Mouse (Mus musculus): Measurements from ENCODE around the gene Tgfbr2. TPM values are rescaled to one million over a fixed set of nuclear protein-coding genes. Genes with fewer than 3 reads are reported as not detected.

Tgfbr2 gene
- not detected in 2 replicates for polyA plus RNA-seq (2012)

DNA sequence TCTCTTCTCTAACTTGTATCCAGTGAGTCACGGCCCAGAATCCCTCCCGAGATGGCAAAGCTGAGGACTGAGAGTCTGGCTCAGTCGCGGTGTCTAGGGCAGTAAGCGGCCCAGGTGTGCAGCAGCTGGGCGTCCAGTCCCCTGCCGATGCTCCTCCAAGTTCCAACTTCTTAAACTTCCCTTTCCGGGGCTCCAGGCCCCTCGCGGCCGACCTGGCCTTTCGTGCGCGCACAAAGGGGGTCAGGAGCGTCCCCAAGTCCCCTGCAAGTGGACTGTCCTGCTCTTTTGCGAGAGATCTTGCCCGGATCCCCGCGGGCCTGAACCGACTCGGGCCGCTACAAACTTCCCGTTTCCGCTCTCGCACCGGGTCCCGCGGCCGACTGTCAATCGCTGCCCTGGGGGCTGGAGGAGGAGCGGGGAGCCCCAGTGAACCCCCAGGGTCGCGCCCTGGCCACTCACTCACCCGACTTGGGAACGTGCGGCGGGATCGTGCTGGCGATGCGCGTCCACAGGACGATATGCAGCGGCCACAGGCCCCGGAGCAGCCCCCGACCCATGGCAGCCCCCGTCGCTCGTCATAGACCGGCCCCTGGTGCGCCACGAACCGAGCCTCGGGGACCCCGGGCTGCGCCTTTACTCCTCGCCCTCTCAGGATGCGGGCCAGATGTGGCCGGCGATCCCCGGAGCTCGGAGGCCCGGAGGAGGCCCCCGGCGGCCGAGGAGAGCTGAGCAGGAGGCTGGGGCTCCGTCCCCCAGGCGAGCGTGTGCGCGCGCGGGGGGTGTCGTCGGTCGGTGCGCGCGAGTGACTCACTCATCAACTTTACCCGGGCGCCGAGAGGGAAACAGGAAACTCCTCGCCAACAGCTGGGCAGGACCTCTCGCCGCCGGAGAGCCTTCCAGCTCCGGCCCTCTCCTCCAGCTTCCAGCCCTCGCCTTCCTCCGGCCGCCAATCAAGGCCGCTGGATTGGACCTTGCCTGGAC is at the start of gene Tgfbr2:
TSS of gene Tgfbr2 (minus strand) at position 880 of the 981 bp plus-strand sequence.
- TF ChIP-seq GATA1 (IDR thresholded peaks at IDR 0.05; ENCODE audit: low read length): no peak

DNA sequence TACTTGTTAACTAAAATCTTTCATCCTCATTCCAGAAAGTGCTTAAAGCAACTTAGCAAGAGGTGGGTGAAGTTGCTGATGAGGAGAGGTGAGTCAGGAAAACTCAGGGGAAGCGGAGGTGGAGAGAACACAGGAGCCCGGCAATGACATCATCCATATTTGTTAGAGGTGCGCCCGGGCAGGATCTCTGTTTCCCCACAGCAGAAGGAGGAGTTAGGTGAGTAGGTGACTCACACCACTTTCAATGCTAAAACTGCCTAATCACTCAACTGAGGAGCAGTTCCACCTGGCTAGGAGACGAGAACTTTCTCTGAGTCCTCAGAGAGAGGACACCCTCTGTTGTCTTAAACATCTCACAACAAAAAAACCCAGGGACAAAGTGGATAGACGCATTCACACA is 48.2 kb upstream of the Tgfbr2 start:
- TF ChIP-seq GATA1 (IDR thresholded peaks at IDR 0.05; ENCODE audit: low read length): no peak

DNA sequence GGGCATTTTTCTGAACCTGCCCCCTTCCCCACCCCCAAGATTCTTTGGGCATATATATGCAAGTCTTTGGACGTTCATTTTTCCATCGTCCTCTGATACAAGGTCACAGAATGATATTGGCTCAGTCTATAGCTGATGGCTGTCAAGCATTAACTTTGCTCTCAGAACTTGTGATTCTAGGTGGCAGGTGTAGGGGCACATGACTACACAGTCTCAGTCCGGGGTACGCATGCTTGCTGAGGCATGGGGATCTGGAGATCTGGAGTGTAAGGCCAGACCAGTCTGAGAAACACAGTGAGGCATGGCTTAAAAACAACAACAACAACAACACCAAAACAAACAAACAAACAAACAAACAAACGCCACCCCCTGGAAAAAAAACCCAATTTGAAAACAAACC is 47.5 kb upstream of the Tgfbr2 start:
- no peak for TF ChIP-seq GATA1 (IDR thresholded peaks at IDR 0.05; ENCODE audit: low read length)

DNA sequence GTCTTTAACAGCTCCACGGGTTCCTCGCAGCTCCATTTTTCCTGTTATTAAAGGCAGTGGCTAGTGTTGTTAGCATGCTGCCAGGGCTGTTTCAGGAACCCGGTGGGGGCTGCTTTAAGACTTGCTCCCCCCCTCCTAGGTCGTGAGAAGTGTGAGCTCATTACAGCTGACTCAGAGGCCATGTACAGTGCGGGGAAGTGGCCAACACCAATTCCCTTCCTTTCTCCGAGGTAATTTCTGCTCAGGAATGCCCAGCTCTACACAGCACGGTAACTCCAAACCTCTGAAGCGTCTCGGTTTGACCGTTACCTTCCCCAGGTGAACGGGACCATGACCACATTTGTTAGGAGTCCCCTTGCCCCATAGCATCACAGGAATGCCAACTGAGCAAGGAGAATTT is 46.8 kb upstream of the Tgfbr2 start:
- no peak for TF ChIP-seq GATA1 (IDR thresholded peaks at IDR 0.05; ENCODE audit: low read length)

DNA sequence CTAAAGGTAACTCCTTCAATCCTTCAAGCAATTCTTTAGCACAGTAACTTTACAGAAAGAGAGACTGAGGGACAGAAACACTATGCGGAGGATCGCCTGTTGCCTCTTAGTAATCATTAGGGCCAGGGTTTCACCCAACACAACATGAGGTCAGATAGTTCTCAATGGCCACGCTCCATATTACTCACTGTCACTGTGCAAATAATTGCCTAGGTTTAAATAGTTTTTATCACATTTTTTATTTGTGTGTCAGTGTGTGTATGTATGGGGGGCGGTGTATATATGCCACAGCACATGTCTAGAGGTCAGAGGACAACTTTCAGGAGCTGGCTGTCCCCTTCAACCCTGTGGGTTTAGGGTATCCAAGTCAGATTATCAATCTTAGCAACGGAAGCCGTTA is 46.4 kb upstream of the Tgfbr2 start:
- TF ChIP-seq GATA1 (IDR thresholded peaks at IDR 0.05; ENCODE audit: low read length): no peak

DNA sequence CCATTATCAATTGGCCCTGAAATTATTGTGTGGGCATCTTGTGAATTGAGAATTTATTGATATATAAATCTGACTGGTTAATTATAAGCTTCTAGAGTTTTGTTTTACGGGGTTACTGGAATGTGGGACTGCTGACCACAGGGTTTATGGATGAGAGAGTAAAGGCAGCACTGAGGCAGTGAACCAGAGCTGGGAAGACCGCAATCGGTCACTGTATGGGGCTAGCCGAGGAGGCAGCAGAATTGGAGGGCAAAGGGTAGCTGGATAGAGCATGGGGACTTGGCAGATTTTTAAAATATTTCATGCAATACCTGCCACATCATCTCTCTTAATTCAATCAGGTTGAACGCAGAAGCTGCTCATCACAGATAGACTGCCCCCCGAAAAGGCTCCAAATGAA is 45.5 kb upstream of the Tgfbr2 start:
- no peak for TF ChIP-seq GATA1 (IDR thresholded peaks at IDR 0.05; ENCODE audit: low read length)

DNA sequence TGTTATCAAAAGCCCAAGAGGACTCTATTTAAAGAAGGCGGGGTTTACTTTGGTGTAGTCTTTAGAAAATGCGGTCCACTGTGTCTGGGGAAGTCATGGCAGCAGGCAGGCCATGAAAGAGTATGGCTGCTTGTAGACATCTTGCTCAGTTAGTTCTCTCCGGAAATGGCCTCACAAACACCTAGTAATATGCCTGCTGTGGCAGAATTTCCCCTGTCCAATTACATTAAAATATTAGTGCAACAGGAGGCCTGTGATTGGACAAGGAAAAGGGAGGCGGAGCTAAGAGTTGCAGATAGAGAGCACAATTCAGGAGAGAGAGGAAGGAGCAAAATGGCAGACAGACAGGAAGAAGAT is 45.0 kb upstream of the Tgfbr2 start:
- no peak for TF ChIP-seq GATA1 (IDR thresholded peaks at IDR 0.05; ENCODE audit: low read length)

DNA sequence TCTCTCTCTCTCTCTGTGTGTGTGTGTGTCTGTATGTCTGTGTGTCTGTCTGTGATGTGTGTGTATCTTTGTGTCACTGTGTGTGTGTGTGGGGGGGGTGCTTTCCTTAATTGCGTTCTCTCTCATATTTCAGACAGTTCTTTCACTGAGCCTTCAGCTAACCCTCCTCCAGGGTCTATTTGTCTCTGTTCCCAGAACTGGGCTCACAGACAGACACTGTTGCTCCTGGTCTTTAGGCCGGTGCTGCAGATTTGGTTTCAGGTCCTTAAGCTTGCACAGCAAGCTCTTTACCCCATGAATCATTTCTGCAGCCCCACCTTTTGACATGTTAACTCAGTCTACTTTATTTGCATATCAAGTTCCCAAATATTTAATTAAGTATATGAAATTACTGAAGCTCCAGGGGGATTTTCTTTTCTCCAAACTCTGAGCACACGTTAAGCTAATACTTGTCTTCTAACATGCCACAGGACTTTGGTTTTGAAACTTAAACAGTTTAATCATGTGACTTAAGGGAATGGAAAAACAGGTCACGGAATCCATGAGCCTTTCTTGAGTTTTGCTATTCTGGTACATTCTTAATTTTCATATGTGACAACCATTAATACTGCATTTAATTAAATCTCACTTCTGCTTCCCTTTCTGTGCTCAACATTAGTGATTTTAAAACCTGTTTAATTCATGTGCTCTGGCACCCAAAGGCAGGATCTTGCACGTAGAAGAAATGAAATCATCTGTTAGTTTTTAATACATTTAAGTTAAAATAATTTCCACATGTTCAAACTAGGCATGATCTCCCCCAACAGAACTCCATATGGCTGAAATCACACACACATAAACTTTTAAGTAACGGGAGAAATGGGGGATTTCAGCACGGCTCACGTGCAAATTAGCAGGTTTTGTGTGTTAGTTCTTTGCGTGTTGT is 44.3 kb upstream of the Tgfbr2 start:
- no peak for TF ChIP-seq GATA1 (IDR thresholded peaks at IDR 0.05; ENCODE audit: low read length)

DNA sequence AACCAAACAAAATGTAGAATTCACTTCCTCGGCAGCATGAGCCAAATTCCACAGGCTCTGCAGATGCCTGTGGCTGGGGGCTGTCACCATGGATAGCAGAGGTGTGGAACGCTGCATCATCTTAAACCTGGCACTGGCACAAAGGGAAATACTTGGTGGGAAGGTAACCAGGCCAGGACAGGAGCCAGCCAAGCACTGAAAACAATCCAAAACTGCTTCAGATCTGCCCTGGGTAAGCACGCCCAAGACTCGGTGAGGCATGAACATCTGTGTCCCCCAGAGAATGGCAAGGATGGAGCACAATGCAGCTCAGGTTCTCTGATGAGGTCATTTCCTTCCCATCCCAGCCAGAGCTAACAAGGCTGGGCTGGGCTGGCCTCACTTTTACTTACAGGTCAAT is 43.6 kb upstream of the Tgfbr2 start:
- TF ChIP-seq GATA1 (IDR thresholded peaks at IDR 0.05; ENCODE audit: low read length): no peak

DNA sequence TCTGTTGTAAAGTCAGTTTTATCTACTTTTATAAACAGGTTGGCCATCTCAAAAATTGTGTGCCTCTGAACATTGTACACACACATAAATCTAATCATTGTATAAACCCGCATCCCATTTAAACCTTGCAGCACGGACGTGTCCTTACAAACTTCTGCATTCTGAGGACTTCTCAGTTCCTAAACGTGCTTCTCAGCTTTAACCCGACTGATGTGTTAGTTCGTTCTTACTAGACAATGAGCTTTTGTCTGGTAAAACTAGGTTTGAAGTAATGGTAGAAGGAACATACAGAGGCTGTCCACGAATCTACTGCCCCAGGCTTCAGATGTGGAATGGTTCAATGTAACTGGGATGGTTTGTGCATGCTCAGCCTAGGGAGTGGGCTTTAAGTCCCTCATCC is 41.9 kb upstream of the Tgfbr2 start:
- no peak for TF ChIP-seq GATA1 (IDR thresholded peaks at IDR 0.05; ENCODE audit: low read length)

DNA sequence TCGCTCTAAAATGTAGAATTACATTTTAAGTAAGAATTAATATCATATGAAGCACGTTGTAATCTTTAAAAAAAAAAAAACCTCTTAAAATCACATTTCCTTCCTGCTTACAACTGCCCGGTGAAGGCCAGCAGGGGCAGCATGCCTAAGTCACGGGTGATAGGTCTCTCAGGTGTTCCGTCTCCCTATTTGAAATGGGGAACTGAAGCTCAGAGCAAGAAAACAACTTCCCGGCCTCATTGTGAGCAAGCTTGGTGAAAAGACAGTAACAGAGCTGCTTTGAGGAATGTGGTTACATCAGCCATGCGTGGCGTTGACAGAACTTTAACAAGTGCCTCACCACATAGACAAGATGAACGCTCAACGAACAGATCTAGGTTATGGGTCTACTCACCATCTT is 41.5 kb upstream of the Tgfbr2 start:
- no peak for TF ChIP-seq GATA1 (IDR thresholded peaks at IDR 0.05; ENCODE audit: low read length)

DNA sequence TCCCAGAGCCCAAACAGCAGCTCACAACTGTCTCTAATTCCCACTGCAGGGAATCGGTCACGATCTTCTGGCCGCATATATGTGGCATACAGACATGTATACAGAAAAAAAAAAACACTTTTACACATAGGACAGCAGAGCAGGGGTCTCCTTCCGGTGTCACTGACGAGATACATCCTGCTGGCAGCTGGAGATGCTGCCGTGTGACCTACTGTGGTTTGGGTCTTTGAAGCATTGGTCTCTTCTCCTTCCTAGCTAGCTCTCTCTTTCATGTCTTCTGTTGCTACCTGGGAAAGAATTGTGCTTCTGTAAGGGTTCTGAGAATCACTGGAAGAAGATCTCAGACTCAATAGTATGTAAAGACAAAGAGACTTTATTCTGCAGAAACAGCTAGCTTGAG is 39.1 kb upstream of the Tgfbr2 start:
- TF ChIP-seq GATA1 (IDR thresholded peaks at IDR 0.05; ENCODE audit: low read length): no peak

DNA sequence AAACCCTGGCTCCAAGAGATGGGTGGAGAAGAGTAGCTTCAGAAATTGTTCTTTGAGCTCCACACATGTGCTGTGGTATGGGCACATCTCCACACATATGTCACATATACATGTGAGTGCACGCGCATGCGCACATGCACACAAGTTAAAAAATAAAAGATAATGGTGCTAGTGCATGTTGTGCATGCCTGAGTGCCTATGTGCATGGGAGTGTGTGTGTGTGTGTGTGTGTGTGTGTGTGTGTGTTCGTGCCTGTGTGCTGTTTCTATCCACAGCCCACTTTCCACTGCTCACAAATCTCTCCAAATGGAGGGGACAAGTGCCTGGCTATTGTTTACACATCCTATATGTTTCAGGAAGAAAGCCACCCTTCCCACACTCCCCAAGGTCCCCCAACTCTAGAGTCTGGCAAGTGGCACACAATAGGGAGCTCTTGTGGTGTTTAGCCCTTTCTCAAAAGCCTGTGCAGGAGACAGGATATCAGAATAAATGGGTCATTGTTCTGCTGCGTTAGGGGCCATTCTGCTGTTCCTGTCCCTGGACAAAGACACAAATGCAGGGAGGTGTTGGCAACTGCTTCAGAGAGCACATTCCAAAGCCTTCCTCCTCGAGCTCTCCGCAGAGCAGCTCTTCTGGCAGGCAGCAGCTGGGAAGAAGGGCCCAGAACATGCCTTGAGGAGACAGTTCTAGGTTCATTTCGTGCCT is 37.9 kb upstream of the Tgfbr2 start:
- no peak for TF ChIP-seq GATA1 (IDR thresholded peaks at IDR 0.05; ENCODE audit: low read length)

DNA sequence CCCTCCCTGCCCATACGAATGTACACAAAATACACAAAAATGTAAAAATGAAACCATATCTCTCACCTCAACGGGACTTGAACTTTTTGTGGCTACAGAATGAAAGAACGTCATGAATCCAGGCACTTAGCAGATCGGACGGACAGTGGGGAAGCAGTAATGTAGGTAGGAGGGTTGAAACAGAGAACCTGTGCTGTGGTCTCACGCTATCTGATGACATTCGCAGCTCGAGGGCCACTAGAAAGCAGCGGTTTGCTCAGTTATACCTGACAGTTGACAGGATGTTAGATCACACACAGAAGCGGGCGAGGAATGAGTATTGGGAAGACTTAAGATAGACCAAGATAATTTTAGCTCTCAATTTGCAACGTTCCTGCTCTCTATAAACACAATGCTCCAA is 36.9 kb upstream of the Tgfbr2 start:
- TF ChIP-seq GATA1 (IDR thresholded peaks at IDR 0.05; ENCODE audit: low read length): no peak

DNA sequence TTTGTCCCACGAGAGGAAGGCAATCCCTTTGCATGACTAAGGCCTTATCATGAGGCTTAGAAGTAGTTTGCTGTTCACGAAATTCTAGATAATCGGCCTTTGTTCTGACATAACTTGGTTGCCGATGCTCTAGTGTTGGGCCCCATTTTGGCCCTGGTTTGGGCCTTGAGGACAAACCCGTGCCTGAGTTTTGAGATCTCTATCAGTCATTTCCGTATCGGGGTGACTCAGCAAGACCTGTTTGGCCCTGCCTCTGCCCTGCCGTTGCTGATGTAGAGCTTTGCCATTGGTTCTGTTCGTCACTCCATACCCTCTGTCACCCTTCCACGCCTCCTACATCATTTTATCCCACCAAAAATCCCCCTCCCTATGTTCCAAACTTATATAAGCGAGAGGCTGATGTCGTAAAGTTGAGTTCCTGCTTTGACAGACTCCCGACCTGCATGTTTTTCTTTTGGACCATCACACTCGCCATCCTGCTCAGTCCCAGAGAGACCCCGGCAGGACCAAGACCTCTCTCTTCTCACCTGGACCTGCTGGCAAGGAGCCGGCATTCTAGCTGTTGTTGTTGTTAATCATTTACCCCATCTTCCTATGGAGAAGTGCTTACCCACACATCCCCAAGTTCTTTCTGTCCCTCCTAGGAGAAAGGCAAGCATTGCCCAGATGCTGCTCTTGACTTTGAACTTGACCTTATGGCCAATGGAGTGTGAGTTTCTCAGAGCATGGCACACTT is 33.2 kb upstream of the Tgfbr2 start:
- no peak for TF ChIP-seq GATA1 (IDR thresholded peaks at IDR 0.05; ENCODE audit: low read length)

Data from G1E-ER4 (cell line).